Mouse (Mus musculus) midbrain, embryonic 15.5 days (tissue): Measurements from ENCODE around the gene Klra17. TPM values are rescaled to one million over a fixed set of nuclear protein-coding genes. Genes with fewer than 3 reads are reported as not detected.
"Not testable (repeated sequence)": the region's sequence is repeated elsewhere in the genome, so short reads cannot be mapped to it uniquely, and the experiment has no call there.

ENCODE experiments used
- ATAC-seq: fragments of 200-750 bp; cut with Nextera tagmentation; replicated peaks from 2 replicates; pipeline ENCODE4 v1.8.0; 2017; ENCODE audit warnings: moderate TSS enrichment
- H3K27ac ChIP-seq: fragments of 300-500 bp; sonication (generic); 2 replicates; pipeline ENCODE4 v1.5.1; 2015; ENCODE audit warnings: mild to moderate bottlenecking, inconsistent platforms
- H3K27me3 ChIP-seq: fragments of 300-500 bp; sonication (generic); replicated peaks from 2 replicates; pipeline ENCODE4 v1.6.1; 2015; ENCODE audit warnings: inconsistent platforms
- H3K36me3 ChIP-seq: fragments of 300-500 bp; sonication (generic); replicated peaks from 2 replicates; pipeline ENCODE4 v1.6.1; 2015; ENCODE audit warnings: inconsistent platforms
- H3K4me1 ChIP-seq: fragments of 300-500 bp; sonication (generic); 2 replicates; pipeline ENCODE4 v1.6.1; 2015; ENCODE audit warnings: inconsistent platforms
- H3K4me2 ChIP-seq: fragments of 300-500 bp; sonication (generic); 2 replicates; pipeline ENCODE4 v1.6.1; 2015; ENCODE audit warnings: inconsistent platforms, mild to moderate bottlenecking, moderate library complexity
- H3K4me3 ChIP-seq: fragments of 300-500 bp; sonication (generic); 2 replicates; pipeline ENCODE4 v1.5.1; 2015; ENCODE audit warnings: mild to moderate bottlenecking, inconsistent platforms
- H3K9ac ChIP-seq: fragments of 300-500 bp; sonication (generic); 2 replicates; pipeline ENCODE4 v1.6.1; 2015; ENCODE audit warnings: mild to moderate bottlenecking, inconsistent platforms
- H3K9me3 ChIP-seq: fragments of 300-500 bp; sonication (generic); 2 replicates; pipeline ENCODE4 v1.6.1; 2016; ENCODE audit warnings: inconsistent platforms
- WGBS: fragments of 180-500 bp; shearing (Covaris S2); methylation state at CpG from one replicate; pipeline ENCODE4 v1.1.7; 2015; ENCODE audit warnings: mixed read lengths; 5-methylcytosine and 5-hydroxymethylcytosine counted together
- polyA plus RNA-seq: library from polyadenylated mRNA; unstranded; fragments of >200 nt; fragmentation: Nextera tagmentation; extraction: Ambion mirVana; gene quantifications from 2 replicates; pipeline ENCODE4 v1.2.1, GENCODE M21; 2015

Klra17 gene
- polyA plus RNA-seq: not detected in 2 replicates

DNA sequence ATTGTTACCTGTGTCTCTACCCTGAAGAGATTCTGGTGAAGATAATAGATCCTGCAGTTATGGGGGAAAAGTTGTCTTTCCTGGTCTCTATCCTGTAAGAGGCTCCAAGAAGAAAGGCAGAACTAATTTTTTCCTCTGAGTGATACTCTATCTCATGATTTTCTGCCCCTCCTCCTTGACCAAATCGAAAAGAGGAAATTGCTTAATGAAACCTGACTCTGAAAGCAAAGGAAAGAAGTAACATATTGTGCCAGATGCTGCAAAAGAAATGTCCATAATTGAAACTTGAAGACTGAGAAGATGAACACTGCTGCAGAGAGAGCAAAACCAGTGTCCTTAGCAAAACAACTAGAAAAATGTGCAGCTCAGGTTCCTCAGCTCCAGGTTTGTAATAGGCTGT is at the start of gene Klra17:
Gene Klra17 (minus strand): TSS at position 124 of the 400 bp plus-strand sequence.
- Histone ChIP-seq H3K4me3 (no peak within 1 kb of the TSS), H3K9me3 (peaks cover 15% of the 10 kb centered on the region), H3K27me3 (no peaks in the 10 kb centered on the region), H3K27ac (no peak within 1 kb of the TSS), H3K4me2 (no peak within 1 kb of the TSS), H3K36me3 (no peaks in the 10 kb centered on the region), H3K4me1 (no peaks in the 10 kb centered on the region), H3K9ac (no peak within 1 kb of the TSS)
- ATAC-seq: no peak
- 24% methylated on average over 1 of the region's 1 CpGs for WGBS

DNA sequence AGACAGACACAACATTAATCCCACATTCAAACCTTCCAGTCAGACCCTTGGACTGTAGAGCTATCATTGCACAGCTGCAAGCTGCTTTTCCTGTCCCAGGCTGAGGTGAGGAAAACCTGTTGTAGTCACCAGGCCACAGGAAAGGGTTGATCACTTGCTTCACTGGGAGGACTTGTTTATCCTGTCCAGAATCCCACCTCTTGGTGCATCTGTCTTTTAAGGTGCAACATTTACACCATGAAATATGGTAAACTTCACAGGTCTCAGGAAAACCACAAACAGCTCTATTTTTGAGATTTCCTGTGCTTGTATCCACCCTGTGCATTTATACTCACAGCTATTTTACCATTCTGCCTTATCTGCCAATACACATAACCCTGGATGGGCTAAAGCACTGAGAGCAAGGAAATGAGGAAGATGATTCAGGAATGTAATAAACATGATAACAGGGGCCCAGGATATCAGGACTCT is 41.0 kb upstream of the Klra17 start, which contains the start of gene Klra5:
Gene Klra5 (minus strand): TSS at position 175 of the 471 bp plus-strand sequence.
- ATAC-seq, H3K4me2 ChIP-seq, H3K4me1 ChIP-seq, H3K36me3 ChIP-seq, H3K27me3 ChIP-seq, H3K27ac ChIP-seq, H3K4me3 ChIP-seq, H3K9ac ChIP-seq, H3K9me3 ChIP-seq: not testable (repeated sequence)

GRCm38 (mm10) chr6:129916996-129917395 is 40.5 kb upstream of the Klra17 start:
- Histone ChIP-seq H3K9me3 (peaks cover 8% of the 10 kb centered on the region; the same call in 1 of the 2 replicates), H3K36me3 (no peaks in the 10 kb centered on the region), H3K4me1 (no peaks in the 10 kb centered on the region), H3K9ac (no peak overlapping the region), H3K4me2 (no peak overlapping the region), H3K4me3 (no peak overlapping the region), H3K27me3 (no peaks in the 10 kb centered on the region), H3K27ac (no peak overlapping the region)
- 81% methylated on average over 1 of the region's 1 CpGs for WGBS
- no peak for ATAC-seq

DNA sequence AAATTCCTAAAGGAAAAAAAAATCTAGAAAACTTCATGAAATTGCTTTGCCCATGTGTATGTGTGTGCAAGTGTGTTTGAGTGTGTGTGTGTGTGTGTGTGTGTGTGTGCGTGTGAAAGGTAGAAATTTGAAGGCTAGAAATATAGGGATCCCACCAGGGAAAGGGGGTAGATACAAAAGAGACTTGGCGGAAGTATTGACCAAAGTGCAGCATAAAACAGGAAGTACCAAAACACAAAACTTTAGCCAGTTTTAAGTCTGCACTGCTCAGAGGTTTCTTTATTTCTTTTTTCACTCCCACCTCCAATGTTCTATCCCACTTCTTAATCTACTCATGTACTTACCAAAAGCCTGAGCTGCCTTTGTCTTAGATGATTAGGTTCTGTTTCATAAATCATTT is 6.1 kb upstream of the Klra17 start:
- Histone ChIP-seq H3K36me3 (no peaks in the 10 kb centered on the region), H3K4me2 (no peak overlapping the region), H3K27ac (no peak overlapping the region), H3K4me1 (no peaks in the 10 kb centered on the region), H3K9ac (no peak overlapping the region), H3K27me3 (no peaks in the 10 kb centered on the region), H3K4me3 (no peak overlapping the region), H3K9me3 (peaks cover 12% of the 10 kb centered on the region)
- 82% methylated on average over 2 of the region's 2 CpGs for WGBS
- no peak for ATAC-seq

- H3K27me3 ChIP-seq, H3K4me2 ChIP-seq, H3K9ac ChIP-seq, H3K36me3 ChIP-seq, H3K9me3 ChIP-seq, H3K4me3 ChIP-seq, ATAC-seq, H3K4me1 ChIP-seq, H3K27ac ChIP-seq: not testable (repeated sequence)
- WGBS: no CpG with 5 or more reads among the region's 3 CpGs
Measured at GRCm38 (mm10) chr6:129862349-129862748, 14.1 kb downstream of the Klra17 start, which contains the start of gene Gm17631. TSS of gene Gm17631 (plus strand) at chr6:129862649.

- 83% methylated on average over 1 of the region's 1 CpGs for WGBS
- no peaks in the 10 kb centered on the region for H3K27me3 ChIP-seq
- H3K36me3 ChIP-seq: no peaks in the 10 kb centered on the region
- H3K4me2 ChIP-seq: no peak overlapping the region
- H3K27ac ChIP-seq: no peak overlapping the region
- no peak overlapping the region for H3K9ac ChIP-seq
- no peaks in the 10 kb centered on the region for H3K4me1 ChIP-seq
- no peak for ATAC-seq
- H3K9me3 ChIP-seq: peaks cover 6% of the 10 kb centered on the region
- no peak overlapping the region for H3K4me3 ChIP-seq
Measured at GRCm38 (mm10) chr6:129825559-129825958, 50.9 kb downstream of the Klra17 start.

GRCm38 (mm10) chr6:129824004-129824403 is 52.5 kb downstream of the Klra17 start:
- Histone ChIP-seq H3K9me3 (peaks cover 3% of the 10 kb centered on the region; the same call in 1 of the 2 replicates), H3K9ac (no peak overlapping the region), H3K36me3 (no peaks in the 10 kb centered on the region), H3K4me2 (no peak overlapping the region), H3K27me3 (no peaks in the 10 kb centered on the region), H3K4me1 (no peaks in the 10 kb centered on the region), H3K4me3 (no peak overlapping the region), H3K27ac (no peak overlapping the region)
- 83% methylated on average over 1 of the region's 1 CpGs for WGBS
- ATAC-seq: no peak

- H3K4me3 ChIP-seq: no peak overlapping the region
- no peak overlapping the region for H3K9ac ChIP-seq
- 67% methylated on average over 3 of the region's 3 CpGs for WGBS
- no peak overlapping the region for H3K4me2 ChIP-seq
- H3K36me3 ChIP-seq: no peaks in the 10 kb centered on the region
- no peaks in the 10 kb centered on the region for H3K27me3 ChIP-seq
- ATAC-seq: no peak
- no peaks in the 10 kb centered on the region for H3K4me1 ChIP-seq
- H3K27ac ChIP-seq: no peak overlapping the region
- 0 out of 2 replicates have a peak, but pooled peaks cover 9% of the 10 kb centered on the region for H3K9me3 ChIP-seq
Measured at GRCm38 (mm10) chr6:129817731-129818130, 58.7 kb downstream of the Klra17 start.

DNA sequence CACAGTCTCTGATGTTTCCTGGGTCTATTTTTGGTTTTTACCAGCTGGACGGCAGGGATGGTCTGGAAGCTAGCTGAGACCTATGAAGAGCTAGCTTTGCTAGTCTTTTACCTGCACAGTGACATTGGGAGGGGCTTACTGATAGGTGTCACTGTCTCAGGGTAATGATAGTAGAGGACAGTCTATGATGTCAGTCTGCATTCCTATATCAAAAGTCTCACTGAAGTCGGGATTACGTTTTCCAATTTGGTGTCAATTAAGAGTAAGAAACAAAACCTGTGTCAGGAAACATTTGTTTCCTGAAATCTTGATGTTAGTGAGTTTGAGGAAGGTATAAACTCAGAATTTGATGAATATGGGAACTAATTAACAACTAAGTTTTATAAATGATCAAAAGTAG is 92.3 kb downstream of the Klra17 start, which contains the start of gene Gm156:
Gene Gm156 (minus strand): TSS at position 101 of the 400 bp plus-strand sequence.
- 87% methylated on average over 3 of the region's 3 CpGs for WGBS

More for the DNA sequence above, 92.3 kb downstream of the Klra17 start, which contains the start of gene Gm156:
- H3K4me3 ChIP-seq, H3K9ac ChIP-seq, H3K4me2 ChIP-seq, H3K36me3 ChIP-seq, H3K9me3 ChIP-seq, H3K27me3 ChIP-seq, H3K27ac ChIP-seq, H3K4me1 ChIP-seq, ATAC-seq: not testable (repeated sequence)

Other genes starting within 250 kb of the Klra17 start
- gene Klrc3, start 233.3 kb downstream of the Klra17 start, polyA plus RNA-seq: not detected in 2 replicates
- not detected in 2 replicates for gene Klrc2, start 216.0 kb downstream of the Klra17 start, polyA plus RNA-seq
- gene Klrc1, start 197.7 kb downstream of the Klra17 start, polyA plus RNA-seq: not detected in 2 replicates
- gene Klri1, start 159.5 kb downstream of the Klra17 start, polyA plus RNA-seq: not detected in 2 replicates
- not detected in 2 replicates for gene Klri2, start 136.2 kb downstream of the Klra17 start, polyA plus RNA-seq
- gene Gm156, start 92.4 kb downstream of the Klra17 start, polyA plus RNA-seq: not detected in 2 replicates
- gene Gm17631, start 14.0 kb downstream of the Klra17 start, polyA plus RNA-seq: not detected in 2 replicates
- gene Klra5, start 41.0 kb upstream of the Klra17 start, polyA plus RNA-seq: not detected in 2 replicates
- gene Klra6, start 150.3 kb upstream of the Klra17 start, polyA plus RNA-seq: not detected in 2 replicates
- not detected in 2 replicates for gene Klra4, start 190.6 kb upstream of the Klra17 start, polyA plus RNA-seq